Mouse (Mus musculus) embryonic facial prominence, embryonic 12.5 days (tissue): ENCODE results near the gene Dcaf10. TPM values are rescaled to one million over a fixed set of nuclear protein-coding genes. Genes with fewer than 3 reads are reported as not detected.

Experiments used
- ATAC-seq: fragments of 200-750 bp; cut with Nextera tagmentation; 2 replicates; pipeline ENCODE4 v1.8.0; 2017; ENCODE audit not compliant: insufficient number of reproducible peaks, insufficient read depth, low FRiP score, low TSS enrichment
- H3K27ac ChIP-seq: fragments of 300-500 bp; sonication (generic); 2 replicates; pipeline ENCODE4 v1.5.1; 2016; ENCODE audit warnings: mild to moderate bottlenecking
- H3K27me3 ChIP-seq: fragments of 300-500 bp; sonication (generic); 2 replicates; pipeline ENCODE4 v1.6.1; 2016; ENCODE audit warnings: mild to moderate bottlenecking, moderate library complexity
- H3K36me3 ChIP-seq: fragments of 300-500 bp; sonication (generic); 2 replicates; pipeline ENCODE4 v1.6.1; 2016; ENCODE audit warnings: mild to moderate bottlenecking
- H3K4me1 ChIP-seq: fragments of 300-500 bp; sonication (generic); 2 replicates; pipeline ENCODE4 v1.6.1; 2016
- H3K4me2 ChIP-seq: fragments of 300-500 bp; sonication (generic); replicated peaks from 2 replicates; pipeline ENCODE4 v1.6.1; 2016; ENCODE audit warnings: mild to moderate bottlenecking, moderate library complexity
- H3K4me3 ChIP-seq: fragments of 300-500 bp; sonication (generic); 2 replicates; pipeline ENCODE4 v1.5.1; 2016; ENCODE audit warnings: mild to moderate bottlenecking
- H3K9ac ChIP-seq: fragments of 300-500 bp; sonication (generic); 2 replicates; pipeline ENCODE4 v1.6.1; 2016; ENCODE audit warnings: mild to moderate bottlenecking, moderate library complexity
- H3K9me3 ChIP-seq: fragments of 300-500 bp; sonication (generic); 2 replicates; pipeline ENCODE4 v1.6.1; 2016; ENCODE audit warnings: mild to moderate bottlenecking, moderate library complexity
- WGBS: fragments of 180-500 bp; shearing (Covaris S2); methylation state at CpG from one replicate; pipeline ENCODE4 v1.1.7; 2016; 5-methylcytosine and 5-hydroxymethylcytosine counted together
- polyA plus RNA-seq: library from polyadenylated mRNA; unstranded; fragments of >200 nt; fragmentation: Nextera tagmentation; extraction: Ambion mirVana; gene quantifications from 2 replicates; pipeline ENCODE4 v1.2.1, GENCODE M21; 2016

Dcaf10 gene
- polyA plus RNA-seq, 1 experiment from 2014 or later = 18.4 TPM

DNA sequence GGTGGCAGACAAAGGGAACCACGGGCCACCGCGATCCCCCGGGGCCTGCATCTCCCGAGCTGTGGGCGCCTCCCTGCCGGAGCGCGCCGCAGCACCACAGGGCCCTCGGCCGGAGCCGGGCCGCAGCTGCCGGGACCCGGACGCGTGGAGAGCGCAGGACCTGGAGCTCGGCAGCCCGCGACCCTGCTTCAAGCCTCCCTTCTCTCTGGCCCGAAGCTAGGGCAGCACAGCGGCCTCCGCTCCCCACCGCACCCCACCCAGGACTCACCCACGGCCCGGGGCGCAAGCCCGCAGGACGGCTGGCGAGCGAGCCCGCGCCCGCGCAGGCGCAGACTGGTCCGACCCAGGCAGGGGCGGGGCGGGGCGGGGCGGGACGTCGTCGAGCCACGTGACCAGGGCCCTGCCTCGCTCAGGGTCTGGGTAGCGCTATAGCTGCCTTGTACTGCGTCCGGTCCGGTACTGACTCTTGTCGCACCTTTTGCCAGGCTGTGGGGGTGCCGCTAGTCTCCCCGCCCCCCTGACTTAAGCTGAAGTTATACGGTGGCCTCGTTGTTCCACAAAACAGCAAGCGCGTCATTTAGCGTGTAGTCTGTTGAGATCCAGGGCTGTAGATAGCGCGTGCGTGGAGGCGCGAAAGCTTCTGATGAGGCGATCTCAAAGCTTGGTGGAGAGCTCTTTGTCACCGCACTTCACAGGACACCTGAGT lies 66.7 kb downstream of the Dcaf10 start, which contains the start of gene Slc25a51:
Gene Slc25a51, minus strand, starts transcription at position 340 of the 706 bp plus-strand sequence.
- peaks cover 15% of the 10 kb centered on the region for H3K4me1 ChIP-seq
- peak within 1 kb of the TSS; percentile 88 for H3K4me3 ChIP-seq
- no peaks in the 10 kb centered on the region for H3K9me3 ChIP-seq
- ATAC-seq = peak; percentile 97
- H3K27ac ChIP-seq = peak within 1 kb of the TSS; percentile 83
- peak within 1 kb of the TSS; percentile 90 for H3K9ac ChIP-seq
- H3K4me2 ChIP-seq = peak within 1 kb of the TSS; percentile 69
- H3K36me3 ChIP-seq = peaks cover 10% of the 10 kb centered on the region
- under 1% methylated on average over 60 of the region's 67 CpGs for WGBS
- H3K27me3 ChIP-seq = no peaks in the 10 kb centered on the region

DNA sequence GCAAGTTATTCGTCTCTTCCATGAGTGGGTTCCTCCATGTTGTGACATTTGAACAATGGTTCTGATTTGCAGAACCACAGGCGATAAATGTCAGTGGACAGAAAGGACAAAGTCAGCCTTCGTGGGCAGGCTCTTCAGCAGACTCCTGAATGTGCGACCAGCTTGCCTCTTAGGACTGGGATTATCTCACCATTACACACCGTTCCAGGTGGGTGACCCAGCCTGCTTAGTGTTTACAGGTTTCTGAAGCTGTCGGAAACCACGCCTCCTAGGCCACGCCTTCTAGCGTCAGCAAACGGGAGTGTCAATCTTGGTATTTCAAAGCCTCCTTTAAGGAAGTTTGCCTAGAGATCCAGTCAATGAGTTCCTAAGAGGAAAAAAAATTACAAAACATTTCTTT lies 67.4 kb downstream of the Dcaf10 start:
- WGBS = under 1% methylated on average over 10 of the region's 10 CpGs
- H3K36me3 ChIP-seq = peaks cover 3% of the 10 kb centered on the region
- peak overlapping the region; percentile 88 for H3K4me3 ChIP-seq
- H3K9me3 ChIP-seq = no peaks in the 10 kb centered on the region
- H3K27ac ChIP-seq = peak overlapping the region; percentile 83
- H3K27me3 ChIP-seq = no peaks in the 10 kb centered on the region
- peaks cover 15% of the 10 kb centered on the region for H3K4me1 ChIP-seq
- peak overlapping the region; percentile 69 for H3K4me2 ChIP-seq
- peak overlapping the region; percentile 12; the same call in 1 of the 2 replicates for H3K9ac ChIP-seq
- no peak for ATAC-seq

GRCm38 (mm10) chr4:45411181-45411790 lies 69.4 kb downstream of the Dcaf10 start:
- no peaks in the 10 kb centered on the region for H3K27me3 ChIP-seq

DNA sequence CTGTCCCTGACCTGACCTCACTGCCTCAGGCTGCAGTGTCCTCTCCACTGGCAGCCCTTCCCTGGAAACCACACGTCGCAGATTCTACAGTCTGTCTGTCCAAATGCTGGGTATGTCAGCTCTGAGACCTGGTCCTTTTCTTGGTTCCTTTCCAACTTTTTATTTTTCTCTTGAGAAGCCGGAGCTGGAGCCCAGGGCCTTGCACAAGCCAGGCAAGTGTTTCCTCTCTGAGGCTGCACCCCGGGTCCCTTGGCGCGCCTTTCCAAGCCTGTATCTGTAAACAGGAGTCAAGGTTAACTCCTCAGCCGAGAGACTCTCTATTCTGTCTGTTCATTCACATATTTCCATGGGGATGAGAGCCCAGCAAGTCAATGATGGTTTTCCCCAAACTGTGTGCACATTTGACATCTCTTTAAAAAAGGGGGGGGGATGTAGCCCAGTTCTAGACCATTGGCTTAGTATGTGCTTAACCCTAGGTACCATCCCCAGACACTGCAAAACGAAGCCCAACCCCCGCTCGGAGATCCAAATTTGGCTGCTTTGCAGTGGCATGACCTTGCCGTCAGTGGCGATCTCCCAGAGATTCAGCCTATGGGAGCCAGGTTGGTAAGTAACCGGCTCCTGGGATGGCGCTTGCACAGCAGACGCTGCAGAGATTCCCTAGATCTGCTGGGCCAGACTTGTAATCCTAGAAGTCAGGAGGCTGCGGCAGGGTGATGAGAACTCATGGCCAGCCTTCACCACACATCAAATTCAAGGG lies 70.7 kb downstream of the Dcaf10 start:
- Histone ChIP-seq H3K4me2 (no peak overlapping the region), H3K4me3 (no peak overlapping the region), H3K4me1 (peaks cover under 1% of the 10 kb centered on the region; the same call in 1 of the 2 replicates), H3K9me3 (no peaks in the 10 kb centered on the region), H3K27ac (no peak overlapping the region), H3K36me3 (no peaks in the 10 kb centered on the region), H3K27me3 (no peaks in the 10 kb centered on the region), H3K9ac (no peak overlapping the region)
- WGBS = 59% methylated on average over 16 of the region's 16 CpGs
- ATAC-seq = no peak

More at GRCm38 (mm10) chr4:45411181-45411790, 69.4 kb downstream of the Dcaf10 start:
- Histone ChIP-seq H3K9me3 (no peaks in the 10 kb centered on the region), H3K4me1 (peaks cover 14% of the 10 kb centered on the region), H3K36me3 (no peaks in the 10 kb centered on the region), H3K27ac (no peak overlapping the region), H3K9ac (no peak overlapping the region), H3K4me3 (no peak overlapping the region), H3K4me2 (no peak overlapping the region)
- 88% methylated on average over 8 of the region's 8 CpGs for WGBS
- ATAC-seq = no peak

- Histone ChIP-seq H3K4me1 (no peaks in the 10 kb centered on the region), H3K9me3 (no peaks in the 10 kb centered on the region), H3K27ac (no peak overlapping the region), H3K4me2 (no peak overlapping the region), H3K9ac (no peak overlapping the region), H3K36me3 (no peaks in the 10 kb centered on the region), H3K4me3 (no peak overlapping the region), H3K27me3 (no peaks in the 10 kb centered on the region)
- WGBS = 81% methylated on average over 9 of the region's 9 CpGs
- no peak for ATAC-seq
Measured at GRCm38 (mm10) chr4:45413674-45414338, 71.9 kb downstream of the Dcaf10 start.

DNA sequence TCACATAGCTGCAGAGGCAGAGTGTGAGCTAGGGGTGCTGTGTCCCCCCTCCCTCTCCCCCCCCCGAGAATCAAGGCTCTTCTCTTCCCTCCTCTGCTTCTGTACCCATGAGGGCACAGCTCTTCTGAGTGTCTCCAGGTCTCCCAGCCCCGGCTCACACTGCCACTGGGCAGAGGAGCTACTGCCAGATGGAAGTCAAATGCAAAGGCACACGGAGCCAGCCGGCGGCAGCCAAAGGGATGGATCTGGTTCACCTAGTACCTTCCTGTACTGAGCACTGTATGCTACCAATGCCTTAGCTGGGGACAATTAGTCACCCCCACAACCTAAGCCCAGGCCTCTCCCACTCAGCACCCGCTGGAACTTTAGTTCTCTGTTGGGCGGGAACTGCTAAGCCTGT lies 74.4 kb downstream of the Dcaf10 start:
- no peaks in the 10 kb centered on the region for H3K36me3 ChIP-seq
- H3K4me1 ChIP-seq = peaks cover 6% of the 10 kb centered on the region
- ATAC-seq = no peak
- WGBS = 66% methylated on average over 7 of the region's 7 CpGs
- no peaks in the 10 kb centered on the region for H3K27me3 ChIP-seq
- H3K9me3 ChIP-seq = no peaks in the 10 kb centered on the region
- H3K4me3 ChIP-seq = no peak overlapping the region
- no peak overlapping the region for H3K9ac ChIP-seq
- no peak overlapping the region for H3K27ac ChIP-seq
- H3K4me2 ChIP-seq = no peak overlapping the region

GRCm38 (mm10) chr4:45418229-45418950 lies 76.5 kb downstream of the Dcaf10 start:
- Histone ChIP-seq H3K27ac (no peak overlapping the region), H3K27me3 (no peaks in the 10 kb centered on the region), H3K4me1 (peaks cover 15% of the 10 kb centered on the region), H3K4me2 (peak overlapping the region; percentile 21), H3K9ac (no peak overlapping the region), H3K36me3 (no peaks in the 10 kb centered on the region), H3K4me3 (no peak overlapping the region), H3K9me3 (no peaks in the 10 kb centered on the region)
- no peak for ATAC-seq
- 17% methylated on average over 11 of the region's 11 CpGs for whole genome bisulfite sequencing

DNA sequence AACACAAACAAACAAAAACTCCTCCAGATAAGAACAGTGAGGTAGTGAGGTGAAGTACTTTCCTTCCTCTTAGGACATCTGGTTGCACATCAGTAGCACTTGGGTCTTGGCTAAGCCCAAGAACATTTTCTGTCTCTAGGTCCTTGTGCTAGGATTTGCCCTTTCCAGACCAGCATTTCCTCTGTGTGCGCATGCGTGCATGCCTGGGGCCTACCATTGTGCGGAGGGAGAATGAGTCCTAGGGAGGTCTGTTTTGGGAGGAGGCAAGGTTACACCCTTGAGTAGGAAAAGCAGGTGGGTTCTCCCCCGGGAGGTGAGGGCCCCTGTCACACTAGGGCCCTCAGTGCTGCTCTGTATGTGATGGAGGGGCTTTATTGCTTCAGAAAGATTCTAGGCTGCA lies 77.2 kb downstream of the Dcaf10 start:
- Histone ChIP-seq H3K9ac (no peak overlapping the region), H3K4me2 (no peak overlapping the region), H3K4me1 (peaks cover 22% of the 10 kb centered on the region), H3K4me3 (no peak overlapping the region), H3K27me3 (no peaks in the 10 kb centered on the region), H3K9me3 (no peaks in the 10 kb centered on the region), H3K27ac (no peak overlapping the region), H3K36me3 (no peaks in the 10 kb centered on the region)
- ATAC-seq = no peak
- WGBS = 71% methylated on average over 4 of the region's 4 CpGs

DNA sequence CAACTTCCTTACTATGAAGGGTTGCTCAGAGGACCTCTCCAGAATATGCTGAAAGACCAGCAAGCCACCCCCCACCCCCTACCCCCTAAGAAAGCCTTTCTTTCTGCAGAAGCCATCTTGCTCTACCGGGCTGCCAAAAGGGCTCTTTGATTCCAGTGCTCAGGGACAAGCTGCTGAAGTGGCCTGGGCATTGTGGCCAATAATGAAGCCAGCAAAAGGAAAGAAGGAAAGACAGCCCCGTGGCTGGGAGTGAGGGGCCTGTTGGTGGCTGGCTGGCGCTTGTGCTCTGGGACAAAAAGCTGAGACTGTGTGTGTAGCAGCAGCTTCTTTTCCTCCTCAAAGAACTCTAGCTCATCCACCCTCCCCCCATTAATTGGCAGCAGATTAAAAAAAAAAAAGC lies 78.8 kb downstream of the Dcaf10 start:
- Histone ChIP-seq H3K36me3 (no peaks in the 10 kb centered on the region), H3K4me3 (no peak overlapping the region), H3K9ac (no peak overlapping the region), H3K9me3 (no peaks in the 10 kb centered on the region), H3K27ac (no peak overlapping the region), H3K27me3 (no peaks in the 10 kb centered on the region), H3K4me1 (peaks cover 22% of the 10 kb centered on the region), H3K4me2 (no peak overlapping the region)
- 47% methylated on average over 3 of the region's 3 CpGs for WGBS
- no peak for ATAC-seq

DNA sequence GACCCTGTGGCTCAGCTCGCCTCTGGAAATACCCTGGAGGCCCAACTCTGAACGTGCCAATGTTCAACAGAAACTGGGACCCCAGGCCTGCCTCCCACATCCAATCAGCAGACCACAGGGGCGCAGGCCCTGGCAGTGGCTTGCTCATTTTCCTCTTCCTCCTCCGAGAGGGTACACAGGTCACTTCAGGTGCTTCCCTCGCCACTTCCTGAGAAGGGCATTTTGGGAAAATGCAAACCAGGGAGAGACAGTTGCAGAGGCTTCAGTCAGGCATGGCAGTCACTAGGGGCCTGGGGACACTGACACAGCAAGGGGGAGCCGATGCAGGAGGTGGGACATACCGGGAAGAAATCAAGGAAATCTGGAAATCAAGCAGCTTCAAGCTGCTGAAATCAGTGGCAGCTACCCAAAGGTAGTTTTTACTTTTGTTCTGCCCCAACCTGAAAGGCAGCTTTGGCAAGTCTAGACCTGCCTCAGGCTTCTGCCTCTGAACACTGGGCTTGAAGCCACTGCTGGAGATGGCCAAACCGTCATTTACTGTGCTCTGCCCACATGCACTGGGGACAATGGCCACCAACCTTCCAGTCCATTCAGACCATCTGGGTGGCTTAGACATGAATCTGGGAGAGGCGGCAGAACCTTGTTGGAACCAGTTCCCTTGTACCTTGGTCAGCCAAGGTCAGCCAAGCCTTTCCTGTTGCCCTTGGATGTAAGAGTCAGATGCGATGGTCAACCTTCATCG lies 79.8 kb downstream of the Dcaf10 start:
- Histone ChIP-seq H3K4me2 (no peak overlapping the region), H3K4me3 (no peak overlapping the region), H3K27me3 (no peaks in the 10 kb centered on the region), H3K4me1 (peaks cover 22% of the 10 kb centered on the region), H3K36me3 (no peaks in the 10 kb centered on the region), H3K27ac (peak overlapping the region; percentile 50), H3K9ac (no peak overlapping the region), H3K9me3 (no peaks in the 10 kb centered on the region)
- ATAC-seq = no peak
- 67% methylated on average over 11 of the region's 11 CpGs for WGBS
